Mouse (Mus musculus): ENCODE data around the gene Olfr1338.
"Not testable (repeated sequence)": the region's sequence is repeated elsewhere in the genome, so short reads cannot be mapped to it uniquely, and the experiment has no call there.

Olfr1338 gene

GRCm38 (mm10) chr4:118758637-118759036, at the start of gene Olfr1338:
Gene Olfr1338 (minus strand): TSS chr4:118758737.
- no peak for DNase-seq

GRCm38 (mm10) chr4:118792796-118793195, 34.3 kb upstream of the Olfr1338 start:
- DNase-seq: not testable (repeated sequence)

GRCm38 (mm10) chr4:118782486-118782885, 23.9 kb upstream of the Olfr1338 start, which contains the start of gene Olfr1337:
Gene Olfr1337 (minus strand): TSS chr4:118782586.
- DNase-seq: no peak

GRCm38 (mm10) chr4:118741881-118742280, 16.7 kb downstream of the Olfr1338 start:
- no peak for DNase-seq

- no peak for DNase-seq
Measured at GRCm38 (mm10) chr4:118740988-118741698, 17.4 kb downstream of the Olfr1338 start.

GRCm38 (mm10) chr4:118739574-118739973, 19.0 kb downstream of the Olfr1338 start:
- no peak for DNase-seq

GRCm38 (mm10) chr4:118731875-118732274, 26.7 kb downstream of the Olfr1338 start, which contains the start of gene Olfr1339:
Gene Olfr1339 (plus strand): TSS chr4:118732175.
- DNase-seq: no peak

- peak; percentile 1 for DNase-seq
Measured at GRCm38 (mm10) chr4:118721742-118722483, 36.6 kb downstream of the Olfr1338 start.

- no peak for DNase-seq
Measured at GRCm38 (mm10) chr4:118719838-118720237, 38.7 kb downstream of the Olfr1338 start, which contains the start of gene Olfr1340. Gene Olfr1340 (plus strand): TSS chr4:118720138.

- DNase-seq: no peak
Measured at GRCm38 (mm10) chr4:118711656-118712055, 46.9 kb downstream of the Olfr1338 start.

GRCm38 (mm10) chr4:118708086-118708485, 50.5 kb downstream of the Olfr1338 start:
- DNase-seq: no peak

GRCm38 (mm10) chr4:118703223-118703622, 55.3 kb downstream of the Olfr1338 start, which contains the start of gene Olfr1341:
Gene Olfr1341 (plus strand): TSS chr4:118703523.
- no peak for DNase-seq

Data from lung, postnatal 36 days (tissue).